Mouse (Mus musculus) activated CD4-positive, CD25-positive, alpha-beta regulatory T cell, adult 4 months (primary cell): ENCODE measurements at regions not wholly inside any gene's neighbourhood (a gene's known extent, or its start where the extent isn't known, plus 50 kb on each side); places are given as distances from the start of the nearest gene placed in this dataset.

Source experiments
- ATAC-seq: one replicate; pipeline ENCODE4 v1.8.0; 2017

DNA sequence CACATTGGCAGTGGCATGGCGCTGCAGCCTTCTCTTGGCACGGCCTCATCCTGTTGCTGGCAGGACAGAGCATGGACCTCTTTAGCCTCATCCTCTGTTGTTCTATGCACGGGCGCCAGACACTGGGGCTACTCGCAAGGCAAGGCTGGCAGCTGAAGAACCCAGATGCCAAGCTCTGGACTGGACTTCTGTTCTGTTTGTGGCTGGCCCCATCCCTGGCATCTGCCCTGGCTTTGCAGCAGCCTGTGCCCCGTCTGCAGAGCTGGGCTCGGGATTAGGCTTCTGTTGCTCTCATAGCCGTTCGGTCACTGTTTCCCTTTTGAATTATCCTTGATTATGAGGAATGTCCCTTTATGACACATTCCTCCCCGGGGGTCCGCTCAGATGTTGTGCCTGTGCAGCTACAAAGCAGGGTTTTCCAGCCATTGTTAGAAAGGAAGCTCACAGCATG lies 214.6 kb upstream of the Tbc1d5 start:
- no peak for ATAC-seq

DNA sequence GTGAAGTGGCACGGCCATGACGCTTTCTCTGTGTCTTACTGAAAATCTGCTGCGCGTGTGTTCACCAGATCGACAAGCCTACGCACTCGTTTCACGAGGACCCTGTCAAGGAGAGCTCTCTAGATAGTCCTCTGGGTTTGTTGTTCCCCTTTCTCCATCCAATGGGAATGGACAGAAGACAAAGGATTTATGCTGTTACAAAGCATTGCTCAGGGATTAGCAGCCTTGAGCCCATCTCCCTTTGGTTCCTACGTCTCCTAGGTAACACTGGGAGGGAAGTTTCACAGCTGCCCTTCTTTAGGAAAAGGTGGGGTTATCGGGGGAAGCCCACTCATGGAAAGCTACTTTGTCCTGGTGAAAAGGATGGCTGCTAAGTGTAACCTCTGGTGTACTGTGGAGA lies 212.7 kb upstream of the Tbc1d5 start:
- ATAC-seq, result no peak

DNA sequence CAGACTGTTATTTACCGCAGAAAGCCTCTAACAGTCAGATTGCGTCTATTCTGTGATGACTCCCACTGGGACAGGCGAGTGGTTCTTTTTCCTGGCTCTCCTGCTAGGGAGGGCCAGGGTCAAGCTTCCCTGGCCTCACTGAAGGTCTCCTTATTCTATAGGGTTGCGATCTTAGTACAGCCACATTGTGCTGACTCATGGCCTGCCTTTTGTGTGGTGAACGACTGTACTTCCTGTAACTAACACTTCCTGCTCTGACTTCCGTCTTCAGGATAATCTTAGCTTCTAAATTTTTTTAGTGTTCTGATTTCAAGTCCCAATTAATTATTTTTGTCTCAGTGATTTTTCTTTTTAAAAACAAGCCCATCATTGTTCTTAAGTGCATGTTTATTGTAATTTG lies 203.4 kb upstream of the Tbc1d5 start:
- peak; percentile 69 for ATAC-seq

DNA sequence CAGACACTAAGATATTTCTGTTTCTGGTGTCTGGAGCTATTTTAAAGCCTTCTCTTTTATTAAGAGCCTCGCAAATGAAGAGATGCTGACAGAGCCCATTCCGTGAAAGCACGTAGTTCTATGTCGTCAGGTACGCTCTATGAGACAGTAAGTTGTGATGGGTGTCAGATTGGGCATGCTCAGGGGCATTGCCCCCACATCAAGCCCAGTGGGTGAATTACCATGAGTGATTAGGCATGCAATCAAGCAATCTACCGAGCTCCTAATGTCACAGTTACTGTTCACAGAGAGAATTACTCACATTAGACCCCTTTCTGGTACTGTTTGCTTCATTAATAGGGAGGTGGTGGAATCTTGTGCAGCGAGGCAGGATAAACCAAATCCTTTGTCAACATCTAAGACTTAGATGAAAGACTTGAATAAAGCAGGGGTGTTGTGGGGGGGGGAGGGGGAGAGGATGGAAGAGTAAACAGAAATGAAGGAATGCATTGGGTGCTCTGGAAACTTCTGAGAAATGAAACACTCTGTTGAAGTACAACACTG lies 192.9 kb upstream of the Tbc1d5 start:
- ATAC-seq, result no peak

DNA sequence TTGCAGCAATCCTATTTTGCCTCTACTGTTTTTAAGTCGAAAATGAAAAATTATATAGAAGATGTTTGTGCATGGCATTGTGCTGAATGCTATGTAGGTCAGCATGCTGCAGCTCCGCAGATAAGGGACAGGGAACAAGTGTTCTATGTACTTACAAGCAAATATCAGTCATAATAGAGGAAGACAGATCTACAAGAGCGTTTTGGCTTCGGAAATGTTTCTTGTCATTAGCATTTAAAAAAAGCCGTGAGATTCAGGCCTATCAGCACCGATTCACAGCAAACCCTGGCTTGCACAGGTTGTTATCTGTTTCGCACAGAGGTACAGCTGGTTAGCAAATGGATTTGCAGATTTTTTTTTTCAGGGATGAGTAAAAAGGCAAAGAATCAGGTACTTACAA lies 191.8 kb upstream of the Tbc1d5 start:
- ATAC-seq, result no peak

DNA sequence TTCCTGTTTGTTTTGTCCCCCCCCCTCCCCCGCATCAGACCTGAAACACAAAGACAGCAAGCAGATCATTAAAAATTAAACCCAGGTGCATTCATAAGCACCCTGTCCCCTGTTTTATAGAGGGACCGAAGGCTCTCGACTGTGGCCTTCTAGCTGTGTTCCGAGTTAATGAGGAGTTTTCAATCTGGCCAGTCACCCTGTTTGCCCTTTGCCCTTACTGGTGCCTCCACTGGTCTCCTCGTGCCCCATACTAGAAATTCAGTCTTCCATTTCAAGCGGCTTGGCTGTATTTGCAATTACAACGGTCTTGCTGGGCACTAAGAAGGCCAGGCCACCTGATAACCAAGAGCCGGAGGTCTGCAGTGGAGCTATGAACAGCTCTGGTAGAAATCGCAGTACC lies 190.9 kb upstream of the Tbc1d5 start:
- ATAC-seq, result no peak

DNA sequence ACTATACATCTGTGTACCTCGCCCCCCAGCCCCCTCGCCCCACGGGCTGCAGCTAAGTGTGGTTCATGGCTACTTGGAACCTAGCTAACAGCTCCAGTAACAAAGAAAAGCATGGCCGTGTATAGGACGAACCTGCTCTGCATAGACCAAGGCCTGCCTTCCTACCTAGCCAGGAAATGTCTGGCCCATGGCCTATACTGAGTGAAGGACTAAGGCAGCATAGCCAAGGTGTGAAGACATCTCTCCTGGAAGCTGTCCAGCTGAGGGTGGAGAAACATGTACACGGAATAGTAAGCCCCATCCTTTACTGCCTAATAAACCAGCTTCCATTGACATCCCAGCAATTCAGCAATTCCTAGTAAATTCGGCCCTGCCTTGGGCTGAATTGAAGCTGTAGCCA lies 183.6 kb upstream of the Tbc1d5 start:
- no peak for ATAC-seq

DNA sequence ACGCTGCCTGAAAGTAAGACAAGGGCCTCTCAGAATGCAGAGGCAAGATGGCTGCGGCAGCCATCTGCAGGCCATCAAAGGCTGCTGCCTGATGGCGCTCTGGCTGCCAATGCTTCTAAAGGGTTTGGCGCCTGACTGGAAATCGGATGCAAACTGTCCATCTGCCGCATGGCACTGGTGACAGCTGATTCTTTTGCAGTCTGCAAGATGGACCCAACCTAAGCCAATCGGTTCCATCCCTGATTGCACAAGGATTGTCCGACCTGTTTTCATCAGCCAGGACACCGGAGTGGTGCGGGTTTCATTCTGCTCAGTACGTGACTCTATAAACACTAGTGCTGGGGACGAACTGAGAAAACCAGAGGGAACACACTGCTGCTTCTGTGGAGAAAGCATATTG lies 183.1 kb upstream of the Tbc1d5 start:
- no peak for ATAC-seq

DNA sequence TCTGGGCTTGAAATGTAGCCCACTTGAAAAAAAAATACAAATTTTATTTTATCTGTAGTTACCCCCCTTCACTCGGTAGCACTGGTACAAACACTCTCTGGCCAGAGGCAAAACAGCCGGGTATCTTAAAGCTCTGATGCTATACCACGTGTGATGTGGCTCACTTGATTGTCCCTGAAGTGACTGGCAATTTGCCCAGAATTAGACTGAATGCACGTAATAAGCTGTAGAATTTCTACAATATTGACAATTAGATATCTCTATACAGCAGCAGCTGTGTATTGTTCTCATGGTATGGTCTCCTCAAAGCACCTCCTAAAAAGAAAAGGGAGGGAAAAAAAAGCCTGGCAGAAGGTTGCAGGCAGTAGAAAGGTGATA lies 179.2 kb upstream of the Tbc1d5 start:
- ATAC-seq, result no peak

DNA sequence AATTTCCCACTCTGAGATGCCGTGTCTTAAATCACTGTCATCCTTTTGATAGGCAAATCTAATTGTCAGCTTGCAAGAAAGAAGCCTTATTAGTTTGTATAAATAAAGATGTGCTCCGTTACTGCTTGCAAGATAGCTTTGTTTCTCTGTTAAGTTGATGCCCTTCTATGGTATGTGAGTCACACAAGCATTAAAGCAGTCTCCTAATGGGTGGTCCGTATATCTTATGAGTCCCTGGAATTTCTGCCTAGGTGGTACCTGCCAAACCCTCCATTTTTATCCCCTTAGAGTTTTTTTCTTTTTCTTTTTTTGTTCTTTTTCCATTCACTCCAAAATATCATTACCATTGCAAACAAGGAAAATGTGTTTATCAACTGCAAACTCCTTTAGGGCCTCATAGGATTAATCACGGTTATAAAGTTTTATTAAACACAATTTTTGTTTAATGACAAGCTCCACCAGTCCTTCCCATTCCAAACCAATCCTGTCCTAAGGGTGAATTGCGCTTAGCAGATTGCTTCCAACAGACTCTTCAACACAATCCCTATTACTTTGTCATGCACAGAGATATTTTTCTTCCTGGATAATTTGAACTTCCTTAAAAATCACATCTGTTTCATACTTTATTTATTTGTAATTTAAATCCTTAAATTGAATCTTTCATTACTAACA lies 178.7 kb upstream of the Tbc1d5 start:
- no peak for ATAC-seq

DNA sequence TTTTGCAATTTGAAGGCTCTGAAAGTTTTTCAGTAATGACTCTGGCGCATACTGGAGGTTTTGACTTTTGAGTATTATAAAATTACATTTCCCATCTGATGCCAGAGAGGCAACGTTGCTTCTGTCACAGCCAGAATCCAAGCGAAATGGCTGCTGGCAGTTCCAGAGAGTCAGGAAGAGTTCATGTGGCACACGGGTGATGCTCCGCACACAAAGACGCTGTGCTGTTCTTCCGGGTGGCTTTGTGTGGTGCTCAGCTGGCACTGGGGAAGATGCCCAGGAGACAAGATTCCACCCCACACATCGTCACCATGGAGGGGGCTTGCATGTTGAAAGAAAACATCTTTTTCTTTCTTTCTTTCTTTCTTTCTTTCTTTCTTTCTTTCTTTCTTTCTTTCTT lies 177.3 kb upstream of the Tbc1d5 start:
- ATAC-seq, result no peak

DNA sequence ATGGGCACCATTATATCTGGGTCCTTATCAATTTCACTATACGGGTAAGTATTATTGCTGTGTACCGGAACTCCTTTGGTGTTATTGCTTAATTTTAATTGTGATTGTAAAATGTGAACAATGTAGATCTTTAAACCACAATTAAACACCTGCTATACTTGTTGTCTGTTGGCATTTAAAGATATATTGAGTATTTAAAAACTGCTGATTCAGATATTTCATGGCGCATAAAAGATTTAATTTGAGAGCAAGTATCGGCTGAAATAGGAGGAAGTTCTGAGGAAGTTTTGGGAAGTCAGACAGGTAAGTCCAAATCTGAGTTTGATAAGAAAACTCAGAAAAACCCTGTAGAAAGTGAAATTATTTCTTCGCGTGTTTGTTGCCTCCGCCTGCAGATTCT lies 142.7 kb upstream of the Tbc1d5 start:
- ATAC-seq, result no peak

DNA sequence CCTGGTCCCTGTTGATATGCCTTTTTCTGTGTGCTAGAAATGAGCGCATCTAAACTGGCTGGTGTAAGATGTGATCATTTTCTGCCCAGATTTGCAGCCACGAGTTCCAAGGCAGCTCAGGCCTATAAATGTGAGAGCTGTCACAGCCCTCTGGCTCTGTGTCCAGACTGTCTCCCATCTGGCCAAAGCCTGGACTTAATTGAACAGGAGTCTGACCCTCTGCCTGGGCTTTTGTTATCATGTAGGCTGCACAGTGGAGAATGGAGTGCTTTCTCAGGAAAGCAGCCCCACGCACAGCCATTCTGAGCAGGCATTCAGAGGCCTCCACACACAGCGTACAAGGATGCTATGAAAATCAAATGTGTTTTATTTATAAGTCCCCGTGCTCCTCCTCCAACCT lies 141.9 kb upstream of the Tbc1d5 start:
- ATAC-seq, result no peak

DNA sequence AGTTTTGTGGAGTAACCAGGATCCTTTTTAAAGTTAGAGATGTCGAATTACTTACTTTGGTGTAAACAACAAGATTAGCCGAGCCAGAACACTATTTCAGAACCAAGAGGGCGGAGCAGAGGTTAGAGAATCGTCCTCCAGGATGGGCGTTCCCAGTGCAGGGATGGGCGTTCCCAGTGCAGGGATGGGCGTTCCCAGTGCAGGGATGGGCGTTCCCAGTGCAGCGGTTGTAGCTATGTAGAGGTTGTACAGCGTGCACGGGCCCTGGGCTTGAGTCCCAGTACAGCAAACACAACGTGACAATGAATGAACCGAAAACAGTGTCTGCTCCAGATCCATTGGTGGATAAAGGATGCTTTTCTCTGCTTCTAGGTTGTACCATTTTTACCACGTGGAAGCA lies 125.8 kb upstream of the Tbc1d5 start:
- no peak for ATAC-seq

DNA sequence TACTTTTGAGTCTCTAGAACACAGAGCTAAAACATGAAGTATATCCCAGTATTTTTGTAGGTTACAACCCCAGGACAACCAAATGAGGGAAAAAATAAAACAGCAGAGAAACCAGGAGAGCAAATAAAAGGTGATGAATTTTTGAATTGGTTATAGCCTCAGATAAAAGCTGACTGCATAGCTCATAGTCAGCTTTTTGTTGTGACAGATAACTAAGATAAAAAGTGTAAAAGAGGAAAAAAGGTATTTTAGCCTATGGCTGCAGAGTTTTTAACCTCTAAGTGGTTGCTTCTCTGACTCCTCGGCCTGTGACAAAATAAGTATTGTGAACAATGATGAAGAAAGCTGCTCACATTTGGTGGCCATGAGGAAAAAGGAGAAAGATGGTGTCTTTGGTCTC lies 111.6 kb upstream of the Tbc1d5 start:
- no peak for ATAC-seq

DNA sequence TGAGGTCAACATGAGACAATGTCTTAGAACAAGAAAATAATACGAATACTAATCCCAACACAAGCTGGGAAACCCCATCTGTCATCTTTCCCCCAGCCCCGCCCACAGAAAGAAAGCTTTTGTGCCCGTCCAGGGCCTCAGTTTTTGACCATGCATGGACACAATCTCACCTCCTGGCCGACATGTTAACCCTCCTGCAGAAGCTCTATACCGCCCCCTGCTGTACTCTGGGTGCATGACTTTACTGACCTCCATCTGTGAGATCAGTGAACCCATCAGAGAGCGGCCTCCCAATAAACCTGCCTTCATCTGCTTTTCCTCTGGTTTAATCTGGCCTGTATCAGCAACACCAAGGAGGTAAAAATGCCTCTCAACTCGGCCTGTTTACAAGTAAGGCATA lies 109.6 kb upstream of the Tbc1d5 start:
- no peak for ATAC-seq

DNA sequence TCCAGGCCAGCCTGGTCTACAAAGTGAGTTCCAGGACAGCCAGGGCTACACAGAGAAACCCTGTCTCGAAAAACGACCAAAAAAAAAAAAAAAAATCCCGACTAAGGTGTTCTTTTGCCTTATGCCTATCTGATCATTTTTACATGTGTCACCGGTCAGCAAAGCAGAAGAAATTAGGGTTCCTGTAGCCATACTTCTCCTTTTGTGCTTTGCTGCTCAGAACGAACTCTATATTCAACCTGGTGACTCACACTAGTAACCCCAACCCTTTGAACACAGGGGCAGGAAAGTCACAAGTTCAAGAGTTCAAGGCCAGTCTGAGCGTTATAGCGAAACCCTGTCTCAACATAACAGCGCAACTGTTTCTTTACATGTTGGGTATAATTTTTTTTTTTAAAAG lies 108.7 kb upstream of the Tbc1d5 start:
- no peak for ATAC-seq

DNA sequence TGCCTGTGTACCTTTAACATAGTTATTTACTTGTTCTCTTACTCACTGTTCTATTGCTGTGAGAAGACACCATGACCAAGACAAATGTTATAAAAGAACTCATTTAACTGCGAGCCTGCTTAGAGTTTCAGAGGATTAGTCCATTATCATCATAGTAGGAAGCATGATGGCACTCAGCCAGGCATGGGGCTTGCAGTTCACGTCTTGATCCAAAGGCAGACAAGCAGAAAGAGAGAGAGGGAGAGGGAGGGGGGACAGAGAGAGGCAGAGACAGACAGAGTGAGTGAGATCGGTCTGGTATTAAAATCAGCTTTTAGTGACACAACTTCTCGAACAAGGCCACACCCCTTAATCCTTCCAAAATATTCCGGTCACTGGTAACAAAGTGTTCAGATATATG lies 106.2 kb upstream of the Tbc1d5 start:
- ATAC-seq, result no peak

DNA sequence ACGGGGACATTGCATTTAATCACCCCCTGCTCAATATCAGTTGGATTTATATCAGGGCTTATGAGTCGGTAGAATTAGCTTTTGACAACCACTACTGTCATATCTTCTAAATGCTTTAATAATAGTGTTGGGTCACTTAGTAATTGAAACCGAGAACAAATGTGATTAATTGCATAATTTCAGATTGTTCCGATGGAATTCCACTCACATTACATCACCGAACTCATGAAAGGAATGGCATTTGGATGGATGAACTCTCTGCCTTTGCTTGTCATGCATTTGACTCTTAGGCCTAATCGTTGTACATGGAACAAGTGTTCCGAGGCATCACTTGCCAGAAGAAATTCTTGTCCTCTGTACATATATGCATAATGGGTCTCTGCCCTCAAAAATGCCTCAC lies 99.6 kb upstream of the Tbc1d5 start:
- no peak for ATAC-seq

DNA sequence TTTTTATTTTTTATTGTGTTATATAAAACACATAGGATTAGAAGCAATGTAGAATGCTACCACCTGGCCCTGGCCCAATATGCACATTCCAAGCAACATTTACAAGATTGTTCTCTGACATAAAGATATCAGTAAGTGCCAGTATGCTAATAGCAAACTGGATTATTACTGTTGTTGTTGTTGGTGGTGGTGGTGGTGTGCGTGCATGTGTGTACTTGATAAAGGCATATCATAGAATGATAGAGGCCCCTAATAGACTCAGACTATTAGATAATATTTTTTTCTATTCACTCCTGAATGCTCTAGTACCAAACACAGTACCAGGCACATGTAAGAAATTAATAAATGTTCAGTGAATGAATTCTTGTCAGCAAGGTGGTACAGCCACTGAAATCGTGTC lies 98.9 kb upstream of the Tbc1d5 start:
- no peak for ATAC-seq

DNA sequence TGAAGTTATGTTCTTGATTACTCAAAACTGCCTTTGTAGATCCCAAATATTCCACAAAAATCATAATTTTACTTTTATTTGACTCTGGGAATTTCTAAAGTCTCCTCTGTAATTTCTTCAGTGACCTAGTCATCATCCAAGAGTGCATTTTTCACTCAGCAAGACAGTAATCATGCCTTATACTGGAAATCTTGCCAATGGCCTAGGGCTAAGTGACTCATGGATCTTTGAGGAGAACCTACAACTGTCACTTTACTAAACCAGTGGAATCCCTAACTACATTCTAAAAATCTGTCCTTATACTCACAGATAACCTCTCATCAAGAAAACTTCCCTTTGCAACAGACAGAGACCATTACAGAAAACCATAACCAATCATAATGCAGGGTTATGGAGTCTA lies 98.0 kb upstream of the Tbc1d5 start:
- ATAC-seq, result no peak

DNA sequence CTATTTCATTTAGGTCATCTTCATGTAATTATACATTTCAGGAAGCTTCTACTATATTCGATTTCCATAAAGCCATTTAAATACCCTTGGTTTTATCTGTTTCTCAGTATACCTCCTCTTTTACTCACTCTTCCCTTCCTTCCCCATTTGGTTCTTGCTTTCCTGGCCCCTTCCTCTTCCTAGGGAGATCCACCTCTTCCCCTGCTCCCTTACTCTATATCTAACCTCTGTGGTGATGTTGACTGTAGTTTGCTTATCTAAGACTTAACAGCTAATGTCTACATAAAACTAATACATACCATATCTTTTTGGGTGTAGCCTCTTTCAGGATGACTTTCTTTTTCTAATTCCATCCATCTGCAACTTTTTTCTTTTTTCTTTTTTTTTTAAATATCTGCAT lies 92.9 kb upstream of the Tbc1d5 start:
- ATAC-seq, result no peak

DNA sequence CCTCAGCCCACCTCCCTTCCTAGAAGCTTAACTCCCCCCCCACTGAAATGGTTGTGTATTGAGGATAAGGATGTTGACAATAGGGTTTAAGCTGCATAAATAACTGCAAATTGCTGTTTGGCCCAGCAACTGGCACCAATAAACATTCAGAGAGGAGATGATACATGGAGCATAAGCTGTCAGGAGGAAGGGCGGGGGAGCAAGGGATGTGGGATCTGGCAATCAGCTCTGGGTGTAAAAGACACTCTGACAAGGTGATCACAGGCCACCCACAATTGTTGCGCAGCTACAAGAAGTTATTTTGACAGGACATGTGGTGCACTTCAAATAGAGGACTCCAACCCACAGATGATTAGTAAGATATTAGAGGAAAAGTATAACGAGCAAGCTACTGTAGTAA lies 83.8 kb upstream of the Tbc1d5 start:
- no peak for ATAC-seq

DNA sequence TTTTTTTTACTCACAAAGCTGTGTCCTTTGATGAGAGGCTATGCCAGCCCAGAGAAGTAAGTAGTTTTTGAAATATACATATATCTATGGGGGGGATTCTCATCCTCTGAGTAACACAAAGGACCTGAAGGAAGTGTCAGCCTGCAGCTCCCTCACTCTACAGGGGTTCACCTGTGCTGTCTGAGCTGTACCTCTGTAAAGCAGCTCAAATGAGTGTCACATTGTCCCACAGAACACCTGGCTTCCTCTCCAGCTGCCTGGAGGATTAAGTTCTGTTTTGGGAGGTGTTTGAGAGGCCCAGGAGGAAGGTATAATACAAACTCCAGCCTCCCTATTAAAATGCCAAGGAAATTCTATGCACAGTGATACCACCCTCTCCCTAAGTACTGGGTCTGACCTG lies 83.3 kb upstream of the Tbc1d5 start:
- no peak for ATAC-seq

DNA sequence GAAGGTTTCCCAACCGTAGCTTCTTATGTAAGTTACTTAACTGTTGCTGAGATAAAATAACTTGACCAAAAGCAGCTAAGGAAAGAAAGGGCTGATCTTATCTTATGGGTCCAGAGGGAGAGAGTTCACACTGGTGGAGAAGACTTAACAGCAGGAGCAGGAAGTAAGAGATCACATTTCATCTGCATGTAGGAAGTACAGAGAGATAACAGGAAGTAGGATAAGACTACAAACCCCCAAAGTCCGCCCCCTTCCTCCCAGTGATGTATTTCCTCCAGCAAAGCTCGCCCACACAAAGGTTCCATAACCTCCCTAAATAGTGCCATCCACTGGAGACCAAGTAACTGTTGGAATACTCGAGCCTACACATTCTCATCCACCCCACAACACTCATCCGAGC lies 79.2 kb upstream of the Tbc1d5 start:
- ATAC-seq, result no peak
